ENCODE assay signal across 8 mouse cellular contexts in genomic region chr4:62285576-62285975, GRCm38 (mm10). TPM values are rescaled to one million over a fixed set of nuclear protein-coding genes. Genes with fewer than 3 reads are reported as not detected.
DNase-seq lines count a peak whose midpoint lies in the region; ATAC-seq and TF ChIP-seq lines count a peak whose summit lies in the region.

No protein-coding gene starts in this region.

- peaks cover 17% of the 10 kb centered on the region for H3K4me1 ChIP-seq in kidney, embryonic 15.5 days
- H3K4me1 ChIP-seq in E14TG2a.4 (replicated peaks; ENCODE audit: low read depth, low read length) = peaks cover 72% of the 10 kb centered on the region
- H3K4me1 ChIP-seq in embryonic facial prominence, embryonic 14.5 days (ENCODE audit: control insufficient read depth, insufficient read depth, low read length) = 0 out of 2 replicates have a peak, but pooled peaks cover 3% of the 10 kb centered on the region
- peaks cover 11% of the 10 kb centered on the region for H3K4me1 ChIP-seq in liver, embryonic 12.5 days

- H3K9ac ChIP-seq in kidney, embryonic 15.5 days = no peak overlapping the region
- no peak overlapping the region for H3K9ac ChIP-seq in embryonic facial prominence, embryonic 14.5 days (ENCODE audit: low read depth, low read length)
- no peak overlapping the region for H3K9ac ChIP-seq in liver, embryonic 12.5 days

- peak overlapping the region; percentile 89 for H3K4me2 ChIP-seq in kidney, embryonic 15.5 days
- peak overlapping the region; percentile 79 for H3K4me2 ChIP-seq in embryonic facial prominence, embryonic 14.5 days (ENCODE audit: low read depth, low read length)
- peak overlapping the region; percentile 94 for H3K4me2 ChIP-seq in liver, embryonic 12.5 days

- intact Hi-C loops in left cerebral cortex, postnatal 36 days (cut with DNase I) = no loop called here

- ATAC-seq in kidney, embryonic 15.5 days (replicated peaks; ENCODE audit: low FRiP score) = no peak
- no peak for ATAC-seq in embryonic facial prominence, embryonic 14.5 days (ENCODE audit: low read depth)
- no peak for ATAC-seq in liver, embryonic 12.5 days
- ATAC-seq in granulocyte monocyte progenitor cell, adult 5-6 weeks (replicated peaks; ENCODE audit: poor library complexity, severe bottlenecking) = no peak

- H3K27ac ChIP-seq in kidney, embryonic 15.5 days = no peak overlapping the region
- H3K27ac ChIP-seq in embryonic facial prominence, embryonic 14.5 days (replicated peaks; ENCODE audit: low read depth, low read length) = no peak overlapping the region
- H3K27ac ChIP-seq in liver, embryonic 12.5 days = no peak overlapping the region

- no peak for DNase-seq in kidney, adult 11 months
- DNase-seq in embryonic facial prominence, embryonic 14.5 days (ENCODE audit: low spot score) = no peak
- no peak for DNase-seq in c-Kit-positive CD71-positive TER-119-positive erythroid progenitor cells, embryonic 14.5 days (ENCODE audit: low spot score)
- DNase-seq in left cerebral cortex, postnatal 36 days (ENCODE audit: low spot score in 2 of 2) = no peak

- TF ChIP-seq CTCF in E14TG2a.4 (conservative IDR thresholded peaks at IDR 0.05; ENCODE audit: low read length) = no peak

- no peaks in the 10 kb centered on the region for H3K27me3 ChIP-seq in kidney, embryonic 15.5 days
- H3K27me3 ChIP-seq in E14TG2a.4 (ENCODE audit: insufficient read depth, low read length) = peaks cover 12% of the 10 kb centered on the region; the same call in 1 of the 2 replicates
- H3K27me3 ChIP-seq in embryonic facial prominence, embryonic 14.5 days (replicated peaks; ENCODE audit: control insufficient read depth, insufficient read depth, low read length) = no peaks in the 10 kb centered on the region
- no peaks in the 10 kb centered on the region for H3K27me3 ChIP-seq in liver, embryonic 12.5 days (replicated peaks)

- peaks cover 7% of the 10 kb centered on the region; the same call in 1 of the 2 replicates for H3K36me3 ChIP-seq in kidney, embryonic 15.5 days
- H3K36me3 ChIP-seq in E14TG2a.4 (ENCODE audit: insufficient read depth, low read length) = peaks cover 13% of the 10 kb centered on the region
- no peaks in the 10 kb centered on the region for H3K36me3 ChIP-seq in embryonic facial prominence, embryonic 14.5 days (ENCODE audit: control insufficient read depth, insufficient read depth, low read length)
- no peaks in the 10 kb centered on the region for H3K36me3 ChIP-seq in liver, embryonic 12.5 days

- H3K9me3 ChIP-seq in kidney, embryonic 15.5 days (replicated peaks) = no peaks in the 10 kb centered on the region
- H3K9me3 ChIP-seq in E14TG2a.4 (ENCODE audit: low read length) = no peaks in the 10 kb centered on the region
- no peaks in the 10 kb centered on the region for H3K9me3 ChIP-seq in embryonic facial prominence, embryonic 14.5 days (ENCODE audit: control insufficient read depth, low read length)
- no peaks in the 10 kb centered on the region for H3K9me3 ChIP-seq in liver, embryonic 12.5 days (replicated peaks)

- peak overlapping the region; percentile 82; the same call in 1 of the 2 replicates for H3K4me3 ChIP-seq in kidney, embryonic 15.5 days (replicated peaks)
- peak overlapping the region; percentile 86 for H3K4me3 ChIP-seq in E14TG2a.4 (replicated peaks; ENCODE audit: low read length)
- peak overlapping the region; percentile 76 for H3K4me3 ChIP-seq in embryonic facial prominence, embryonic 14.5 days (ENCODE audit: low read depth, low read length)
- no peak overlapping the region for H3K4me3 ChIP-seq in liver, embryonic 12.5 days

- WGBS in kidney, embryonic 15.5 days = 73% methylated on average over 8 of the region's 8 CpGs
- WGBS in embryonic facial prominence, embryonic 14.5 days = 66% methylated on average over 8 of the region's 8 CpGs
- 72% methylated on average over 8 of the region's 8 CpGs for WGBS in liver, embryonic 12.5 days (ENCODE audit: insufficient replicate concordance)

RNA-seq across cellular contexts. Expression of gene Slc31a2, which starts 23.2 kb away (rescaled TPM):
- 23.9 and 26.5 TPM in 2 replicates for polyA plus RNA-seq in kidney, embryonic 15.5 days (2015; fragmentation: Nextera tagmentation; extraction: Ambion mirVana)
- 17.3 and 18.0 TPM in 2 replicates for polyA plus RNA-seq in embryonic facial prominence, embryonic 14.5 days (2014; fragmentation: Nextera tagmentation; extraction: Ambion mirVana)
- 6.5 and 6.8 TPM in 2 replicates for polyA plus RNA-seq in liver, embryonic 12.5 days (2016; fragmentation: Nextera tagmentation; extraction: Ambion mirVana)
- total RNA-seq in granulocyte monocyte progenitor cell, adult 5-6 weeks (2014; fragmentation: Nextera tagmentation) = 36.4 and 39.4 TPM in 2 replicates
- 18.7 and 19.4 TPM in 2 replicates for total RNA-seq in granulocyte monocyte progenitor cell, adult 5-6 weeks (2017)
- total RNA-seq in left cerebral cortex, postnatal 36 days (2021) = 1 to 10 TPM; 6.7 to 8.7 TPM

RNA-seq across cellular contexts. Expression of gene Zfp37, which starts 54.7 kb away (rescaled TPM):
- polyA plus RNA-seq in kidney, embryonic 15.5 days (2015; fragmentation: Nextera tagmentation; extraction: Ambion mirVana) = 10.2 and 11.3 TPM in 2 replicates
- polyA plus RNA-seq in embryonic facial prominence, embryonic 14.5 days (2014; fragmentation: Nextera tagmentation; extraction: Ambion mirVana) = 8.0 and 9.5 TPM in 2 replicates
- 0.82 and 1.2 TPM in 2 replicates for polyA plus RNA-seq in liver, embryonic 12.5 days (2016; fragmentation: Nextera tagmentation; extraction: Ambion mirVana)
- 0.64 TPM in 1 of 2 replicates, not detected in the other for total RNA-seq in granulocyte monocyte progenitor cell, adult 5-6 weeks (2014; fragmentation: Nextera tagmentation)
- not detected in 2 replicates for total RNA-seq in granulocyte monocyte progenitor cell, adult 5-6 weeks (2017)
- 10 to 100 TPM; 22.0 to 22.2 TPM for total RNA-seq in left cerebral cortex, postnatal 36 days (2021)
